Mouse (Mus musculus) gastrocnemius, postnatal 10 days (tissue): Measurements from ENCODE around the gene Derl3. TPM values are rescaled to one million over a fixed set of nuclear protein-coding genes. Genes with fewer than 3 reads are reported as not detected.
"Not testable (repeated sequence)": the region's sequence is repeated elsewhere in the genome, so short reads cannot be mapped to it uniquely, and the experiment has no call there.

ENCODE experiments used
- DNase-seq: peaks from one replicate; pipeline ENCODE4 v3.0.0; 2021; ENCODE audit warnings: mixed read lengths
- total RNA-seq, 2 experiments: library from RNA; stranded (reverse); gene quantifications; 2 replicates each; pipeline ENCODE4 v1.2.3; 2021

Derl3 gene
- total RNA-seq, 2 experiments from 2014 or later, result 0.27 TPM; not detected in 1

DNA sequence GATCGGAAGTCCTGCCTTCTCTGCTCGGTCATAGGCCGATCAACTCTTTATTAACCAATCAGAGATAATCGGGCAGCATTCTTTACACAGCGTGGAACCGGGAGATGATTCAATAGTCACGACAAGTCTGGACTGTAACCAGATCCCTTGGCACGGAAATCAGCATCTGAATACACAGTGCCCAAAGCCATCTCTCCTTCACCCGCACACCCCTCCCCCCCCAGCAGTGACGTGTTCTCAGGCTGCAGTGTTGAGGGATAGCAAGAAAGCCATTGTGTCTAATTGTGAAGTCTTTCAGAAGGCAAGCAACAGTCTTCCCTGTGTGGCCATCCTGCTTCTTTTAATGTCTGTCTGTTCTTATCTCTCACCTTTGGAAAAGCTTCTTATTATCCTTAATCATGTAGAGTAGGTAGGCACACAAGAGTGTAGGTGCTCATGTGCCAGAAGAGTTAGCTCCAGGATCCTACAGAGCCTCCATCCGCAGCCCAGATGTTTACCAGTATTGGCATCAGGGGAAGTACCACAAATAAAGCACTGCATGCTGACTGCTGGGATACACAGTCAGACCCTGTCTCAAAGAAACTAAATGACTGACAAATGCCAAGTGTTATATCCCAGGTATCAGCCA is 20.2 kb upstream of the Derl3 start:
- DNase-seq, result peak; percentile 71

DNA sequence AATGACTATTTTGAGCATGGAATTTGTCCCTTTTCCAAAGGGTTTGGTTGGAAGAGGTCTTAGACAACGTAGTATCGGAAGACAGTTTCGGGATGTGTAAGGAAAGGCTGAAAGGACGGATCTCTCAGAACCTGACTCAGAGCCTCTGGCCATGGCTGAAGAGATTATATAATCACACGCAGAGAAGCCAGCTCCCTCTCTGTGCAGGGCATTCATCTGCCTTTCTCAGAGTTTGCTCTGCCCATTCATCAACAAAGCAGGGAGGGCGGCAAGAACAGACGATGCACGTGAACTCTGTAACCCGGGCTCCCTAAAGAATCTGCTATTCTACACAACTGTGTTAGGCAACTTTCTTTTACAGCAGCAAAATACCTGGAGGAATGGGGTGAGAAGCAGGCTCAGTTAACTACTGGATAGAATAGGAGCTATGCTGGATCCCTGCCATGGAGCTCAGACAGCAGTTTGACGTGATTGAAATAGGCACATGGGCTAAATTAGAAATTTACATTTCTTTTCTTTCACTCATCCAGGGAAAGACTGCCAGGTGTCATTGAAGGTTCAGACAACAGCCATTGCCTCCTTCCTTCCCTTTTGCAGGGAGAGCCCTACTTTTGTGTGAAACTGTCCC is 19.6 kb upstream of the Derl3 start:
- DNase-seq, result no peak

DNA sequence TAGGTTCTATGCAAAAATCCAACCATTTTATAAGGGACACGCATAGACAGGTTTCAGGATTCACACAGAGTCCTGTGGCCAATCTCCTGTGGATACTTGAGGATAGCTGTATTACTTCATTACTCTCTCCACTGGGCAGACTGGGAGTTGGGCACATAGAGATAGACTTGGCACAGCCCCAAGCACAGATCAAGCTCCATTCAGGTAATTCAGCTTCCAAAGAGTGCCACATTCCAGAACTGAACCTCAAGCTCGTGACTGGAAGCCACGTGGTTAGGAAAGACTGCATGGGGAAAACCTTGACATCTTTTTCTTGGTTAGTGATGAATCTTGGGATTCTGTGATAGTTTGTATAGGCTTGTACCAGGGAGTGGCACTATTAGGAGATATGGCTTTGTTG is 14.4 kb upstream of the Derl3 start:
- DNase-seq, result no peak

DNA sequence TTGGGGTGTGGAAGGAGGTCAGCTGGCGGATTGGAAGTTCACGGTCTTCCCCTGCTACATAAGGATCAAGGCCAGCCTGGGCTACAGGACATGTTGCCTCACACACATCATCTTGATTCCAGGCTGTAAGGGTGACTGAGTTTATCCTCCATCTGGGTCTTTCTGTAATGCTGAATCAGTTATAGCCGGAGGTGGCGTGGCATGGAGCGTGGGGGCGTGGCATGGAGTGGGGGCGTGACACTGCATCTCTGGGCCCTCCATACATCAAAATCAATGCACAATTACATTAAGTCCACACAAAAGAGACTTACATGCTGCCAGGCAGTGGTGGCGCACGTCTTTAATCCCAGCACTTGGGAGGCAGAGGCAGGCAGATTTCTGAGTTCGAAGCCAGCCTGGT is 12.9 kb upstream of the Derl3 start:
- no peak for DNase-seq

DNA sequence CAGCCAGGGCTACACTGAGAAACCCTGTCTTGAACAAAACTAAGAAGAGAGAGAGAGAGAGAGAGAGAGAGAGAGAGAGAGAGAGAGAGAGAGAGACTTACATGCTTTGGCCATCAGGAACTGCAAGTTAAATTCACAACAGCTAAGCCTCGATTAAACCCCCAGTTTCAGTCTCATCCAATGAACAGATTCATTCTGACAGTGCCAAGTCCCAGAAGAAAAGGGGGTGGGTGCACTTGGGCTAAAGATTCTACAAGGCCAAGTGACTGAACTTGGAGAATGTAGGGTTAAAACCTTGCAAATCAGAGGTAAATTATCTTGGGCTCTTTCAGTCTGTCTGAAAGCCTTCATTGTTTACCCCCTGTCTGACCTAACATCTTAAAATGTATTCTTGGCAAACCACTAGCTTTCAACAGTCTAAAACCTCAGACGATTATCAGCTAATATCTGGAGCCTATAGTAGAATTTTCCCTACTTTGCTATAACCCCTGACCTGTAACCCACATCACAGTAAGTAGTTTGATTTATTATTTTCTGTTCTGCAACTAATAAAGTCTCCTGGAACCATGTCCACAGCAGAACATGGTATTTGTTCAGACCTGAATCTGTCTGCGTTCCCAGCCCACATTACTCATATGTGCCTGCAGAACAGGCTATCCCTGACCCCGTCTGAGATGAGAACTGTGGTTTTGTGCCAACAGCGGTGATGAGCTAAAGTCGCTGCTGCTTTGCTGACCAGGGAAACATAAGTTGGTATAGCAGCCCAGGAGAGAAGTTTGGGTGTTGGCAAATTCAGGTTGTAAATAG is 12.2 kb upstream of the Derl3 start:
- DNase-seq, result no peak

DNA sequence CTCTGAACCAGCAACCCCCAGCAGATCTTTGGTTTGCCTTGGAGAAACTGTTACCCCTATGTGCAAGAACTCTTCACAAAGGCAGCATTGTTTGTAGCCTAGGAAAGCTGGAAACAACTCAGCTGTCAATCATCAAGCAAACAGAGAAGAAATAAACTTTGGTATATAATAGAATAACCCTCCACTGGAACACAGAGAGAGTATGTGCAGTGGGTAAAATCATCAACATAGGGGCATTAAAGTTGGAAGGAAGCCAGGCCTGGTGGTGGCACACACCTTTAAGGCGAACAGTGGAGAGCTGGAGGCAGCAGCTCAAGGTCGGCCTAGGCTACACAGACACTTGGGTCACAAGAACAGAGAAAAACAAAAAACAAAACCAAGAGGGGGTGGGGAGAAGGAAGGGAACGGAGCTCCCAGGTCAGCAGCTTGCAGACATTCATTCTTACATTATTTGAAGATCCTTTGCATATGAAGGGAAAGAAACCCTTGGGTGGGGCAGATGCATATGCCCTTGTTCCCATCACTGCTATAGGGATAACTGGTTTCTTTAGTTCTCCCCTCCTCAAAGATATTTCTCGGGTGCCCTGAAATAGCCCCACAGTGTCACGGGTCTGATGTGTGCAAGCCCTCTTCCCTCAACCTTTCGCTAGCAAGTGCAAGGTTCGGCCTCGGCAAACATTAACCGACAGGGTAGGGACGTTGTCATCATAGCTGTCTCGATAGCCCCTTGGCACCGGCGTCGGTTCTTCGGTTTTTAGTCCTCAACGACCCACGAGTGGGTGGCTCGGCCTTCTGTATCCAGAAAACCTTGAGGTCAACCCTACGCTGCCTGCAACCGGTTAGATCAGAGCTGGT is 11.4 kb upstream of the Derl3 start:
- DNase-seq, result no peak

DNA sequence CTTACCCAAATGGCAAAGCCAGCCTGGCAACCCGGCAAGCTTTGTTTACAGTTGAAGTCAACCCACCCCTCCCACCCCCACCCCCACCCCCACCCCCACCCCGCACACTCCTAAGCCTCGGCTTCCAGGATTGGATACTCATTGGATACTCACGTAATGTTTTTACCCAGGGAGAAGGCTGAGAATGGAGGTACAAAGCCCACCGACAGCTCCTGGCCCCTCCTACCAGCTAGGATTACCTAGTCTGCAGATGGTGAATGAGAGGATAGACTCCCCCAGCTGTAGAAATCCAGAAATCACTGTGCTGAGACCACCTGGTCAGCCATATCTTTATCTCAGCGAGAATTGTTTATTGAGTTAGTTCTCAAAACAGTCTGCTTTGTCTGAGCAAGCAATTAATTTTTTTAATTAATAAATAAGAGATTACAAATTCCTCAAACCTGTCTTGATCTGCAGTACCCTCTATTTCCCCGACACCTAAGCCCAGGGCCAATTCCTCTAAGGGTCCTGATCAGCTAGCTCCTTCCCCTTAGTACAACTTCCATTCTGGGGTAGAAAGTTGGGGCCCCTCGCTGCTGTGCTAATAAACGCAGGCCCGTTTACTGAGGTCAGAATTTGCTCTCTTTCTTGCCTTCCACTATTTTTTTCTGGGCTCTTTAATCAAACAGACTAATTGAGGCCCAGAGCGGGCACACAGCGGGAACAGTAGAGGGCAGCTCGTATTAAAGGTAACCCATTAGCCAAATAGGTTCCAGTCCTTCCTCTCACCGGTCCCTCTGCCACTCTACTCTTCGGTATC is 10.6 kb upstream of the Derl3 start:
- DNase-seq, result no peak

DNA sequence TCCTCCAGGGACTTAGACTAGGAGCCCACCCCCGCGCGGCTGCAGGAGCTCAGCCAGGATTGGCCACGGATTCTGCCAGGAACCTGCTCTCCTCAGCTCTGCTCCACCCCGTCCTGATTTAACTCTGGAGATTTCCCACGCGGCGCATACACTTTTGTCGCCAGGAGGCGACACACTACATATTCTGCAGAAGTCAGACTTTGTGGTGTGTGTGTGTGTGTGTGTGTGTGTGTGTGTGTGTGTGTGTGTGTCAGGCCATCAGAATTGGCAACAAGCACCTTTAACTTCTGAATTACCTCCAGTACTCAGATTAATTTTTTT is 10.0 kb upstream of the Derl3 start:
- peak; percentile 73 for DNase-seq

DNA sequence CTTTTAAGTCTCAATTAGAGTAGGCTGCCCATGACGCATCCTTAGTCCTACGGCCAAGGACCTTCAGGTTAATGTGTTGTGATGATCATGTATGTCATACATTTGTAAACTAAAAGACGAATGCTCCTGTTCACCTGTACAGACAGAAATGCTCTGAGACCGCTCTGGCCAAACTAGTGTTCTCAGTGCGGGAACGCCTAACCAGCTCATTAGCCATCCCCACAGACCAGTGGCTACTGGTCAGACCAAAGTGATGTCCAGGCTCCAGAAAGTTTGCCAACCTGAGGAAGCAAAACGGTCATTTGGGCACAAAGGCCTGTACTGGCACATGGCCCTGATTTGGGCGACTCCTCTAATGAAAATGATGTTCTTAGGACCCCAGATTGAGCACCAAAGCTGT is 8.5 kb upstream of the Derl3 start:
- DNase-seq, result no peak

DNA sequence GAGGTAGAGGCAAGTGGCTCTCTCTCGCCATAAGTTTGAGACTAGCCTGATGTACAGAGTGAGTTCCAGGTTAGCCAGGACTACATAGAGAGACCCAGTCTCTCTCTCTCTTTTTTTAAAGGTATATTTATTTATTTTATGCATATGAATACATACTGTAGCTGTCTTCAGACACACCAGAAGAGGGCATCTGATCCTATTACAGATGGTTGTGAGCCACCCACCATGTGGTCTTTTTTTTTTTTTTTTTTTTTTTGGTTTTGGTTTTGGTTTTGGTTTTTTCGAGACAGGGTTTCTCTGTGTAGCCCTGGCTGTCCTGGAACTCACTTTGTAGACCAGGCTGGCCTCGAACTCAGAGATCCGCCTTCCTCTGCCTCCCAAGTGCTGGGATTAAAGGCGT is 5.7 kb upstream of the Derl3 start:
- not testable (repeated sequence) for DNase-seq

DNA sequence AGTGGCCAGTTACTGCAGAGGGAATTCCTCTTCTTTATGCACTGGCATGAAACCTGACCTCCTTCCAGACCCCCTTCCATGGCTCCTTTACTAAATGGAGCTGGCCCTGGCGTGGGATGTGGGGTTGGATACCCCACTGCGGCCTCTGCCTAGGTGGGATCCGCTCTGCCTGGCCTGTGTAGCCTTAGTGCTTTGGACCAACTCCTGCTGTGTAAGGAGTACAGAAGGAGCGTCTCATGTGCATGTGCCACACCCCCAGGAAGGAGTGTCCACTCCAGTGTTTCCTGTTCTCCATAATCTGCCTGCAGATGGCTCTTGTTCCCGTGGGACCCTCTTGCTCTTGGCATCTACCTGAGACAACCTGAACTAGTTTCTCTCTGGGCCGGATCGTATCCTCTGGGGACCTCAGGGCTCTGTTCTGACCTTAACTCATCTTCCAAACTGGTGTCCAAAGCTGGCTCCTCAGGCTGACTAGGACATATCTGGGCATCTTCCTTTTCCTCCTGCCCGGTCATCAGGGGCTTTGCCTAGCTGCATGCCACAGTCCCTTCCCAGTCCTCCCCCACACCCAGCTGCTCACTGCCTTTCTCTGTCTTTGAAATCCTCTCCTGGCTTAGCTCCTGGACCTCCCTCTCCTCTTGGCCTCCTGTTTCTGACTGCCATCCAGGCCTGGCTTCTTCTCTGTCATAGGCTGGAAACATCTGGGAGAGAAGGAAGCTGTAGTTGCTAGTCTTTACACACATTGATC is 3.6 kb upstream of the Derl3 start:
- no peak for DNase-seq

DNA sequence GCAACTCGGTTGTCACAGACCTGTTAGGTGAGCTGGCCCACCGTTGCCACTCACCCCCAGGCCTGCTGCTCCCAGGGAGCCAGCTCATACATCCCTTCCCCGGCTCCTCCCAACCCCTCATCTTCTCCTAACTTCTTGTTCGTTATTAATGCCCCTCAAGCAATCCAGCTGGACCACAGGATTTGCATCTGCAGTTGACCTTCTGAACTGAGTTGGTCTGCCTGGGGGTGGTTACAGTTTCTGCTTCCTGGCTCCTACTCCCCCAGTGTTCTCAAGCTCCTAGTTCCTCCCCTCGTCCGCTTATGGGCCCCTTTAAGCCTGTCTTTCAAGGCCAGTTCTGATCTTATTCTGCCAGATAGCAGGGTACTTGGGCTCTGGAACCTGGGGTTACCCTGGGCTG is 1.4 kb downstream of the Derl3 start:
- DNase-seq, result no peak

DNA sequence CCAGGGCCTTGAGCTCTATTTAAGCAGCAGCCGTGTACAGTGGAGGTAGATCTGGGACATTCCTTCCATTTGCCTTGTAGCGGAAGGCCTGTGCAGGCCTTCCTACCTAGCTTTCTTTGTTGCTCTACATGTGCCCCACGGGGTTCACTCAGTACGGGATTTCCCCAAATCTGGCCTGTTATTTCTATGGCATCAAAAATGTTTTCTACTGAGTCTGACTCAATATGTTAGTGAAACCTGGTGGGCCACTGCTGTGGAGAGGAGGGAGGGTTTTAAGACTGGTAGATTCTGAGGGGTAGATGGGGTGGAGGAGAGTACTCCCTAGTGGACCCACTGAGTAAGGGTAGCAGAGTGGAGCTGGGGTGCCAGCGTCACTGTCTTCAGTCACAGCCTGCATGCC is 2.5 kb downstream of the Derl3 start:
- DNase-seq, result no peak

DNA sequence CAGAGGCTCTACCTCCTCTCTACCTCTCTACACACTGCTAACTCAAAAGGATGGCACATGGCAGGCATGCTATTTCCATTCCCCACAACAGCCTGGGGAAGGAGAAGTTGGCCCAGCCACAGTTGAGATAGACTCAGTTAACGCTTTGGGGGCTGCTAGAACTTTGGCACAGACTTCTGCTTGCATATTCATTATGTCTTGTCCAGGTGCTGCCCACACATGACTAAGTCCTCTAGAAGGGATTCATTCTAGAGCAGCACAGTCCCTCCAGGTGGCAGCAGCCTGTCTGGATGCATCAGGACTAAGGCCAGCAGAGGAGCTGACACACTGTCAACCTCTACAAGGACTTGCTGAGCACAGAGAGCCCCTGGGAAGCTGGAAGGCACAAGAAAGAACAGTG is 3.0 kb downstream of the Derl3 start:
- no peak for DNase-seq

DNA sequence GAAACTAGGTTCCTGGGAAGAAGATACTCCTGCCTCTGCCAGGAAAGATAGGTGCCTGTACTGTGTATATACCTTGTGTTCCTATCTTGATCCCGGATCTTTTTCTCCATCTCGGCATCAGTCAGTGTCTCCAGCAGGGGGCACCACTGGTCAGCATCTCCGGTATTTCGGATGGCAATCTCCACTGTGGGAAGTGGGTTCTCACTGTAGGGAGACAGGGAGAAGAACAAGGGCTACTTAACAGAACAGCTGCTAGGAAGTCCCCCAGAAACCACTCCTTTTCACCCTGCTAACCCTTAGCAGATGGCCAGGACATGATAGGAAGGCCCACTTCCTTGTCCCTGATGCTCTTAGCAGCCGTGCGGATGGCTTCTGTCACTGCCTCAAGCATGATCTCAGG is 4.2 kb downstream of the Derl3 start:
- peak; percentile 90 for DNase-seq

DNA sequence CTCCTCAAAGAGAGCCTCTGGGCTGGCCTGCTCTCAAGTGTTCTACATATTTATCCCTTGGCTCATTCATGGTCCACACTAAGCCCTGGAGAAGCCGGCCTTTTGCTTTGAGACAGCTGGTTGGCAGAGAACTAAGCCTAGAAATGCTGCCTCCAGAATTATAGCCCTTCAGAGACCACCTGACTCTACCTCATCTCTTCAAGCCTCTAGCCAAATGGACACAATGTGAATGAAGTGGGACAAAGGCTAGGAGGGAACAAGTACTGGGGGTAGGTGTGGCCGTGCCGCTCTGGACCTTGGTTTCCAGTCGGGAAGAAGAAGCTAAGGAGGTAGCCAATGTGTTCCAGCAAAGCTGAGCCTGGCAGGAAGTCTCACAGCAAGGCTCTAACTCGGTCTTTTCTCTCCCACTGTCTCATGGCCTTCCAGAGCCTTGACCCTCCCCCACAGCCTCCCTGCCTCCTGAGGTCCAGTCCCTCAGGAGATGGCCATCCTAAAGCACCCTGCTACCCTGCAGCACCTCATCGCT is 4.9 kb downstream of the Derl3 start:
- no peak for DNase-seq

DNA sequence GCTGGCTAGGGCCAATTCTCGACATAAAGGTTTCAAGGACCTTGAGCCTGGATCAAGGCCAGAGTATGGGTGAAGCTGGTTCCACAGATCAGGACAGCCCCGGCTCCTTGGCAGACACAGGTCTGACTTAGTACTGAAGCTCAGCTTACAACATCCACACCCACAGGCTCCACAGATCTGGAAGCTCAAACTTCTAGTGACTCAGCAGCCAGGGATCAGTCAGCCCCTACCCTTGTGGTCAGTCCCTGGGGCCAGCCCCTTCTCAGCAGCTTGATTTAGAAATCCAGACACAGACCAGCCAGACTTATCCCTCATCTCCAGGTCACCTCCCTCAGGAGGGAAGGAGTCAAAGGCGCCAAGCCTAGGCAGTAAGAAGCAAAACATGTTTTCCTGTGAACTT is 5.6 kb downstream of the Derl3 start:
- peak; percentile 38 for DNase-seq

DNA sequence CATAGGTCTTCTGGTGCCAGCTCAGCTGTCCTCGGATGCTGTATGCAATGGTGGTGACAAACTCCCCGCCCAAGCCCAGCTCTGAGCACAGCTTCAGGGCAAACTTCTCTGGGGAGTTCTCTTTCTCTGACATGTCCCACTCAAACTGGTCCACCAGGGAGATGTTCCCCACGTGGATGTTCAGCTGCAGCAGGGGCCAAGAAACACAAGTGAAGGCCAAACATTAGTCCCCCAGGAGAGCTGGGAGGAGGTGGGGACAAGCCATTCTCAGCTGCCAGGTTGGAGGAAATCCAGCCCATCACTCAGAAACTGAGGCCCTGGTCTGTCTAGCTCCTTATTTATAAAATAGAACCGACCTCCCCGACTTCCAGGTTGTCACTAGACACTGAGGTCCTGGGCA is 11.2 kb downstream of the Derl3 start:
- DNase-seq, result no peak

DNA sequence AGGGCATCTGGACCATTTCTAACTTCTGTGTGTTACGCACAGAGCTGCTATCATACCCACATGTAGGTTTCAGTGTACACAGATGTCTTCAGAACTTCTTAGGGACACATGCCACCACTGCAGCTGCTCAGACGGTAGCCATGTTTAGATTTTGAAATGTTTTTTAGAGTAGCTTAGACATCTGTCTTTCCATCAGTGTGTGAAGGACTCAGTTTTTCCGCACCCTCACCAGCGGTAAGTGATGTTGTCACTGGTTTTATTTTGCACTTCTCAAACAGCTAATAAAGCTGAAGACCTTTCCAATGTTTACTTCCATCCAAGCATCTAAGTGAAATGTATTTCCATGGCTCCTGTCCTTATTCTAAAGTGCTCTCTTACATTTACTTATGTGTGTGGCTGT is 13.7 kb downstream of the Derl3 start:
- DNase-seq, result no peak

DNA sequence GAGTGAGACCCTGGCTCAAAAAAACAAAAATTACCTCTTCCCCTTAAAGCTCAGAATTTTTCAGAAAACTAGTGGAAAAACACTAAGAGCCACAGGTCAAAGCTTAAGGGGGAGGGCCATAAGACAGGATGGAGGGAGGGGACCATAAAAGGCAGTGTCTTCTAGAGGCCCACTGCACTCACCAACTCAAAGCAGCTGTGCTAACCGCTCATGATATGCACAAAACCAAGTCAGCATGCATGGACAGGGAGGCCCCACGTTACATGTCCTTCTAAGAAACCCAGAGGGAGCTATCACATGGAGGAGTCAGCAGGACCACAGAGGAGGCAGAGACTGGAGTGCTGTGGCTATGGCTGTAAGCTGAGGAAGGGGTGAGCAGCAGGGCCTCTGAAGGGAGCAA is 17.5 kb downstream of the Derl3 start:
- DNase-seq, result no peak

DNA sequence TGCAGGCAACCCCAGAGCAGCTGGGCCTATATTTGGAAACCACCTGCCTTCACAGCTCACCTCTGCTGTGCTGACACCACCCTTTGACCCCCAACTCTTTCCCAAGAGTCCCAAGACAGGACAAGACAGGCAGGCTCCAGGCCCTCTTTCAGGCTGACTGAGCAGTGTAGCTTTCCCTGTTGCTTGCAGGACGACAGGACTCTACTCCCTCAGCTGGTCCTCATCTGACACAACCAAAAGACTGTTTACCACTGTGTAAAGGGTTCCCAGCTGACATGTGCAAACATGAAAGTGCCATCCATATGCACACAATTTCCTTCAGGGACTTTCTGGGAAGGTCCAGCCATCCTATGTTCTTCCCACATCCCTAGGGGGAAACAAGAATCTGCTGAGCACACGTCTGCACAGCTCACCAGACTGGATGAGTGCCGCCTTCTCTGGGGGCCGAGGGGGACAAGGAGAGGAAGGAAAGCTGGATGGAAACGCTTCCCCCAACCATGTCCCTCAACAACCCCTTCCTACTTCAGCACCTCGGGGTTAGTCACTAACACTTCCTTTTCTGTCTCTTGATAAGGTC is 19.9 kb downstream of the Derl3 start:
- no peak for DNase-seq
